Mouse (Mus musculus) left cerebral cortex, postnatal 14 days (tissue): ENCODE measurements around the gene Vmn1r63. TPM values are rescaled to one million over a fixed set of nuclear protein-coding genes. Genes with fewer than 3 reads are reported as not detected.
"Not testable (repeated sequence)": the region's sequence is repeated elsewhere in the genome, so short reads cannot be mapped to it uniquely, and the experiment has no call there.

Source experiments
- DNase-seq, 2 experiments: peaks; one replicate each; pipeline ENCODE4 v3.0.0; 2021 to 2022; ENCODE audit warnings: low spot score in 2 of 2, mixed read lengths in 1 of 2
- intact Hi-C: fragments of 180-260 bp; cut with DNase I; formaldehyde crosslinking; loops from one replicate; pipeline ENCODE4 v1.15.1; 2025
- long read RNA-seq, 2 experiments: library from polyadenylated mRNA; stranded (forward); transcript quantifications; one replicate each; pipeline ENCODE4 v2.0.0; 2021
- total RNA-seq, 2 experiments: library from RNA; stranded (reverse); gene quantifications; 2 replicates each; pipeline ENCODE4 v1.2.3; 2021

Vmn1r63 gene
- not detected for total RNA-seq
- long read RNA-seq, experiment 1, result 0 reads
- long read RNA-seq, experiment 2, result 0 reads

- DNase-seq, intact Hi-C loops: not testable (repeated sequence)
Observed at GRCm38 (mm10) chr7:5805345-5805744, at the start of gene Vmn1r63. Gene Vmn1r63, minus strand, starts transcription at chr7:5805445.

Other genes with a start within 250 kb of the Vmn1r63 start
- not detected for gene Vmn1r61, start 192.2 kb downstream of the Vmn1r63 start, total RNA-seq
- not detected for gene Vmn1r62, start 131.8 kb downstream of the Vmn1r63 start, total RNA-seq
- not detected for gene Vmn1r64, start 79.1 kb upstream of the Vmn1r63 start, total RNA-seq
- not detected for gene Vmn1r65, start 205.6 kb upstream of the Vmn1r63 start, total RNA-seq
- not detected for gene Nlrp4c, start 239.7 kb upstream of the Vmn1r63 start, total RNA-seq